Mouse (Mus musculus) c-Kit-negative CD71-positive TER-119-positive erythroid progenitor cells, embryonic 14.5 days (primary cell): ENCODE measurements at regions not wholly inside any gene's neighbourhood (a gene's known extent, or its start where the extent isn't known, plus 50 kb on each side); places are given as distances from the start of the nearest gene placed in this dataset.
"Not testable (repeated sequence)": the region's sequence is repeated elsewhere in the genome, so short reads cannot be mapped to it uniquely, and the experiment has no call there.

ENCODE experiments used
- DNase-seq: peaks from one replicate; pipeline ENCODE4 v3.0.0-alpha.2; 2013; ENCODE audit warnings: low read depth, low spot score

- DNase-seq = no peak
Measured at GRCm38 (mm10) chr12:77589416-77589815, 351.5 kb downstream of the Fut8 start.

DNA sequence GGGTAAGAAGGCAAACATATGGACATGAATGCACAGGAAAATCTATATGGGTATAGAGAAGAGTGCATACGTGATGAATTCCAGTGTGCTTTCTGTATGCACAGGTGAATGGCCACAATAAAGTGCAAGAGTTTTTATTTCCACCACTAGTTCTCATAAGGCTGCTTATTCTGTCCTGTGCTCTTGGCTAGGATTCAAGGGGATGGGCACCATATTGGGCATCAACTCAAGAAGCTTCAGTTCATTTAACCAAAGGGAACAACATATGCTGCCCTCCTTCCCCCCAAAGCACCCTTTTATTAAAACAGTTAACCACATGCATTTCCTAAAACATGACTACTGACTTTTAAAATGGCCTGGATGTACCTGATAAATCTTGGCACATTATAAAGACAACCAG, 356.2 kb downstream of the Fut8 start:
- DNase-seq = no peak

DNA sequence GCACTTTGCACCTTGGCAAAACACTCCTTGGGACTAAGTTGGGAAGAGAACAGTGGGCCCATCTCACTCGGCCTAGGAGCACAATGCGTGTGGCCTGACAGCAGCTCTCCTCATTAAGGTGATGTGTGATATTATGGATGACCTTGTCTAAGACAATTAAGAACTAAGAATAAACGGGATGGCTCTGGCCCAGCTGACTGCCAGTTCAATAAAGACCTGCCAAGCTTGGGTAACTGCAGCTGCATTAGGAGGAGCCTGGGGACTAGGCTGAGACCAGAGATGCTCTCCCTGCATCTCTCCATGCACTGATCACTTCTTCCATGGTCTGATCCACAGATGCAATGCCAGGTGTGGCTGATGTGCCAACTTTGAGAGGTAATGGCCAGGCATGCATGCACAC, 356.7 kb downstream of the Fut8 start:
- DNase-seq = no peak

DNA sequence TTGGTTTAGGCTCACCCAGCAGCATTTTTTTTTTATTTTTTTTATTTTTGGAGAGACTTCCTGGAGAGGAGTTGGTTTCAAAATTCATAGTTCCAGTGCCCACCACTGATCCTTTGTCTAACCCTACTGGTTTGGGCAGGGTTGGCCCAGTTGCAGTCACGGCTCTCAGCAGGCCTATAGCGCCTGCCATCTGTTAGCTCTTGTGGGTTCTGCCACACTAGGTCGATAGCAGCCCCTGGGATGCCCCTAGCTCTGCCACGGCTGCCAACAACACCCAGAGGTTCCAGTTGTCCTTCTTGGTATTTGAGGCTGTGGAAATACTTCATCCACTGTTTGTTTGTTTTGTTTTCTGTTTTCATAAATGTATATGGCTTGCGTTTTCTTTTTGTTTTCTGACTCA, 357.9 kb downstream of the Fut8 start:
- DNase-seq = no peak

GRCm38 (mm10) chr12:77596676-77597075, 358.8 kb downstream of the Fut8 start:
- no peak for DNase-seq

DNA sequence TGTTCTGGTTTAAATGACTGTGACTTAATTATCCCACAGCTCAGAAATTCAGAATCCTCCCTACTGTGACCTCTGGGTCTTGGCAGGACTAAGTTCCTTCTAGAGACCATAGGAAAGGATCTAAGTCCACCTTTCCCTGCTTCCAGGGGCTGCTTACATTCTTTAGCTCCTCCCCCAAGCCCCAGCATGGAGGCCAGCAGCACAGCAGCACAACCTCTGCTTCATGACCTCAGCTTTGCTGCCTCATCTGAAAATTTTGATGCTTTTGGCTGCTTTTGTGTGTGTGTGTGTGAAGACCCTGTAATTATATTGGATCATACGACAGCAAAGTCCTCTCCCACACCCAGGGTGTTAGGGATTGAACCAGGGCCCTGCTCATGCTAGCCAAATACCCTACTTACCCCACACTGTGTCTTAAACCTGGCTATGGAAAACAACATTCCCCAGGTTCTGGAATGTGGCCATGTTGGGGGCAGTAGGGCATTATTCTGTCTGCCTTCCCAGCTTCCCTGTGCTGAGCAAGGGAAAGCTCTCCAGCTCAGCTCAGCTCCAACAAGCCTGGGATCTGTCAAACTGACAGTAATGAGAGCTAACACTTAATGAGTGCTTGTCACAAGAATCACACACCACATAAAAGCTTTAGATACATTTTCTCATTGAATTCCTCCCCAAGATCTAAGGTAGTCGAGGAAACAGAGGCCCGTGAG, 359.9 kb downstream of the Fut8 start:
- no peak for DNase-seq

GRCm38 (mm10) chr12:77598334-77598715, 360.4 kb downstream of the Fut8 start:
- no peak for DNase-seq

DNA sequence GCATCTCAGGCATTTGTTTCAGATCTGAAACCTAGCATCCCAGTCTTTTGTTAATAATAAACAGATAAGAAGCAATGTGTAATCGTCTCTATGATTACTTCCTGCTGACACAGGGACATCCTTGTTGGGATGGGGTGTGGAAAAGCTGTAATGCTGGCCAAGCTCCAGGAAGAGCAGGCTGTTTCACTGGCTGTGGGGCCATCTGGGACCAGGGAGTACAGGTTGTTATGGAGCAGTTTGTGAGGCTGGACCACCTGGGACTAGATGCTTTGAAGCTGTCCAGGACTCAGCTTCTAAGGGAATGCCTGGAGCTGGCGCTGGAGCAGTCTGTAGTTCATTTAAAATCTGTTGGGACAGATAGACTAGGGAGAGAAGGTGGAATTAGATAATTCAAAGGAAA, 361.5 kb downstream of the Fut8 start:
- DNase-seq = no peak

- DNase-seq = no peak
Measured at GRCm38 (mm10) chr12:77603832-77604501, 366.0 kb downstream of the Fut8 start.

GRCm38 (mm10) chr12:77617552-77617951, 379.6 kb downstream of the Fut8 start:
- no peak for DNase-seq

- no peak for DNase-seq
Measured at GRCm38 (mm10) chr12:77622243-77622642, 384.3 kb downstream of the Fut8 start.

GRCm38 (mm10) chr12:77624323-77624722, 386.4 kb downstream of the Fut8 start:
- not testable (repeated sequence) for DNase-seq

DNA sequence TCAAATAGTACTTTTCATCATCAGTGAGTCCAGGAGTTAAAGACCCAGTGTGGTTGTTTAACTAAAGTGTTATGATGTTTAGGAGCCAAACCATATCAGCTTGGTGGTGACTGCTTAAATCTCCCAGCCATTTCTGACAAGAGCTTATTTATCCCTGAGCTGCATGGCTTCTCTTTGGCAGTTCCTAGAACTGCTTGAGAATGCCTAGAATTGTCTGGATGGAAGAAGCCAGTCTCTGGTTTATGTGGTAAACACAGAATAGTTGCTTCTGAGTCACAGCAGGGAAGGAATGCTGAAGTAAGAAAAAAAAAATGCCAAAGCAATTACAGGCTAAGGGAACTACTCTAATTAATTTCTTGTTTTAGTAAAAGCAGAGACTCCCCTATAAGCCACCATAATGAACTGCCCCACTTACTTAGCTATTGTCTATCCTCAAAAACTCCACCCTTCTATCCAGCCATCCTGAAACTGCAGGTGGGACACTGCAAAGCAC, 390.5 kb downstream of the Fut8 start:
- no peak for DNase-seq

DNA sequence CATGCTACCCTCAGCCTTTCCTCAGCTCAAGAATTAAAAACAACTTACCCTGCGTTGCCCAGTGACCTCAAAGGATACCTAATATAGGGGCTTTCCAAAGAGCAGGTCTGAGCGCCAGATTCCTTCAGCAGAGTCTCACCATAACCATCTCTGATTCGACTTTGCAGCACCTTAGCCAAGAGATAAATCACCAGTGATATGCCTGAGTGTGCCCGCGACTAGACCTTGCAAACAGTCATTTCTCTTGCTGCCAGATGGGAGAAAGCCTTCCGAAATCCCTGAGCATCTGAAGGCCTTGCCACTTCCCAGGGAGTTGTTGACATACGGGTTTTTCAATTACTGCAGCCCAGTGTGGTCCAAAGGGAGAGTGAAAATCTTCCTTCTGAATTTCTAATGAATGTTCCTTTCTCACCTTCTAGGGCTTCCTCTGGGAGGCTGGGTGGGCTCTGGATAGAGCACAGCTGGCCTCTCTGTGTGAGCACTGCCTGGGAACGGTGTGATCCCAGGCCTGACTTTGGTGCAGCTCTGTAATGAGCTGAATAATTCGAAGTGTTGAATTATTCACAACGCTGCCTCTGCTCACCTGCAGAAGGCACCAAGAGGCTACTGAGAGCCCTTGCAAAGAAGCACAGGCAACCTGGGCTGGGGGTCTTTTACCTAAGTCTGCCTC, 396.2 kb downstream of the Fut8 start:
- no peak for DNase-seq

DNA sequence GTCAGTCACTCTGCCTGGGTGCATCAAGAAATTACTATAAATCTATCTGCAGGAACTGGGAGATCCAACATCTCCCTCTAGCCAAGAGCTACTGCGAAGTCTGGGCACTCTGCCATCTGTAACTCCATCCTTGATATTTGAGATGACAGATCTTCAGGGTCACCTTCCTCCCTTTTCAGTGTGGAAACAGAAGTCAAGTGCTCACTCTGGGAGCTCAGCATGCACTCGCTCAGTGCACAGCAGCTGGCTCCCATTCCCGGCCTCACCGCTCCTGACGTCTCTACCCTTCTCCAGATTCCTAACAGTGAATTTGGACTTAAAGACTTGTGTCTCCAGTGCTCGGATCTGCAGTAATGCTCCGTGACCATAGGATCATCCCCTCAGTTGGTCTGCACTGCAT, 400.3 kb downstream of the Fut8 start:
- no peak for DNase-seq

DNA sequence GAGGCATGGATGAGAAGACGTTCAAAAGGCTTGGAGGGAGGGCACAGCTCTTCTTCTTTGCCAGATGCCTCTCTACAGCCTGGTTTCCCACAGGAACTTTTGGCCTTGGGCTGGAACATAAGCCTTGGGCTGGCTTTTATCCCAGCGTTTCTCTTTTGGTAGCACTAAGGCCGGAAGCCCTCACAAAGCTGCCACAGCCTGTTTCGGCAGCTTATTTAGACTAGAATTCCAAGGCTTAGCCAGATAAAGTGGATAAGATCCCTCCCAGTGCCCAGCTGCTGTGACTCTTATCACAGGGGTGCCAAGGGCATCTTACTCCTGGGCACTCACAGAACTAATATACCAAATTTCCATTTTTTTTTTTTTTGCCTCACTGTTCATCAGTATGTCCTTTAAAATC, 404.4 kb downstream of the Fut8 start:
- no peak for DNase-seq

DNA sequence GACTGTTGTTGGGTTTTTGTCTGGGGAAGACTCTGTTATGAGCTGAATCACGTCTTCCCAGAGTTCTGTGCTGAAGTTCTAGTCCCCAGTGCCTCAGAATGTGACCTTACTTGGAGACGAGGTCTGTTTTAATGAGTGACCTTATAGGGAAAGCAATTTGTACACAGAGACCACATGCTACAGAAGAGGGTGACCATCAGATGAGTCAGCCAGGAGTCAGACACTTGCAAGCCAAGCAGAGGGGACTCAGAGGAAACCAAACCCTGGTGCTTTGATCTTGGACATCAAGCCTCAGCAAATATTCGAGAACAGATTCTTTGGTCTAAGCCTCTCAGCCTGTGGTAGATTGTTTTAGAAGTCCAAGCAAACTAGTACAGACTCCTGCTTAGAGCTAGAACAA, 409.9 kb downstream of the Fut8 start:
- DNase-seq = no peak

DNA sequence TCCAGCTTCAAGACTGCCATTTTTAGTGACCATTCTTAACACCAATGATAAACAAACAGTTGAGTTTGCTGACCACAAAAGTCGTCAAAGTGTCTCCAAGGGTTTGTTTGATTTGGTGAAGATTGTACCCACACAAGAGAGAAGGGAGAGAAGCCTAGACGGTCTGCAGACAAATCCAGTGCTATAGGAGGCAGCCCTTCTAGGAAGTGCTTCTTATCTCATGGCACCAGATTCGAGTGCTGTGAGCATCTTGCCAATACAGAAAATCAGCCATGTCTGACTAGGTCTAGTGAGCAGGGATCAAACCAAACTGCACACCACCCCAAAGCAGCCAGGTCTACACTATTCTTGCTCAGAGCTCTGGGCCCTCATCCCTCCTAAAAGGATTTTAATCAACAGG, 416.4 kb downstream of the Fut8 start:
- no peak for DNase-seq

- DNase-seq = no peak
Measured at GRCm38 (mm10) chr12:77657060-77657459, 419.1 kb downstream of the Fut8 start.

- DNase-seq = no peak
Measured at GRCm38 (mm10) chr12:77657878-77658277, 420.0 kb downstream of the Fut8 start.

GRCm38 (mm10) chr12:77663180-77663579, 425.3 kb downstream of the Fut8 start:
- DNase-seq = no peak

- DNase-seq = no peak
Measured at GRCm38 (mm10) chr12:77663665-77664374, 425.9 kb downstream of the Fut8 start.
